Mouse (Mus musculus): Measurements from ENCODE around the gene Eml6. TPM values are rescaled to one million over a fixed set of nuclear protein-coding genes. Genes with fewer than 3 reads are reported as not detected.

Gene Eml6
- polyA plus RNA-seq, 1 experiment from 2014 or later = 0.57 TPM

GRCm38 (mm10) chr11:29812475-29812874, 213.4 kb downstream of the Eml6 start:
- Histone ChIP-seq H3K27me3 (no peaks in the 10 kb centered on the region), H3K4me1 (replicated peaks) (peaks cover 20% of the 10 kb centered on the region), H3K4me3 (no peak overlapping the region), H3K36me3 (no peaks in the 10 kb centered on the region), H3K27ac (no peak overlapping the region), H3K4me2 (no peak overlapping the region), H3K9me3 (replicated peaks) (no peaks in the 10 kb centered on the region), H3K9ac (no peak overlapping the region)
- 51% methylated on average over 3 of the region's 3 CpGs for WGBS
- ATAC-seq (replicated peaks; ENCODE audit: insufficient number of reproducible peaks, insufficient read depth, low FRiP score, low read depth) = no peak

- peaks cover 21% of the 10 kb centered on the region for H3K4me1 ChIP-seq (replicated peaks)
These were observed 215.5 kb downstream of the Eml6 start for GRCm38 (mm10) chr11:29810324-29810723.

DNA sequence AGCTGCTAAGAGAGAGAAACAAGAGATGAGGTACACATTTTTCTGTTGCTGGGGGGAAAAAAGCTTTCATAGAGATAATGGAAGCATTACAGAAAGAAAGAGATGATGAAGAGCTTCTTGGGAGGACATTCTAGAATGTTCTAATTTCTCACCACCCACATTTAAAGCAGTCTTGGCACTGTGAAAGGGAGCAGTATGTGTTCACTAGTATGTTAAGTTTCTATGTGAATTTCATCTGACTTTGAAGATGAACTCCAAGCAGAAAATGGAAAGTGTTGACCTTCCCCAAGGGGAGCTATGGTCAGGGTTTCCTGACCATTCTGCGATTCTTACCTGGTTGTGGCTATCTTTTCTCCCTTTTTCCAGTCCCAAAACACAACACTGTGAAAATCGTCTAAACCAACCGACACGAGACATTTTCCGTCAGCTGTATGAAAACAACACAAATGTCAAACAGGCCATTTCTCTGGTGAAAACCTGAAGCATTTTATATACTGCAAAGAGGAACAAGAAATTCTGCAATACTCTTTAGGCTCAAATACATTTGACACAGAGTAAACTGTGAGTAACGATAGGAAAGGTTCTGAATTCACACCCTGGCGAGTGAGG, 216.7 kb downstream of the Eml6 start:
- no peaks in the 10 kb centered on the region for H3K9me3 ChIP-seq (replicated peaks)
- 75% methylated on average over 7 of the region's 7 CpGs for WGBS
- no peaks in the 10 kb centered on the region for H3K27me3 ChIP-seq
- no peaks in the 10 kb centered on the region for H3K36me3 ChIP-seq
- no peak overlapping the region for H3K9ac ChIP-seq
- ATAC-seq (replicated peaks; ENCODE audit: insufficient number of reproducible peaks, insufficient read depth, low FRiP score, low read depth) = no peak
- peak overlapping the region; percentile 82 for H3K27ac ChIP-seq
- H3K4me3 ChIP-seq = no peak overlapping the region
- H3K4me1 ChIP-seq (replicated peaks) = peaks cover 19% of the 10 kb centered on the region
- no peak overlapping the region for H3K4me2 ChIP-seq

More at GRCm38 (mm10) chr11:29810324-29810723, 215.5 kb downstream of the Eml6 start:
- Histone ChIP-seq H3K27me3 (no peaks in the 10 kb centered on the region), H3K36me3 (no peaks in the 10 kb centered on the region), H3K9me3 (replicated peaks) (no peaks in the 10 kb centered on the region), H3K9ac (no peak overlapping the region), H3K27ac (no peak overlapping the region), H3K4me3 (no peak overlapping the region), H3K4me2 (no peak overlapping the region)
- WGBS = 83% methylated on average over 3 of the region's 3 CpGs
- no peak for ATAC-seq (replicated peaks; ENCODE audit: insufficient number of reproducible peaks, insufficient read depth, low FRiP score, low read depth)

- peaks cover 19% of the 10 kb centered on the region for H3K4me1 ChIP-seq (replicated peaks)
- H3K4me3 ChIP-seq = no peak overlapping the region
- peak overlapping the region; percentile 82 for H3K27ac ChIP-seq
- H3K9me3 ChIP-seq (replicated peaks) = no peaks in the 10 kb centered on the region
- ATAC-seq (replicated peaks; ENCODE audit: insufficient number of reproducible peaks, insufficient read depth, low FRiP score, low read depth) = peak; percentile 66
- no peak overlapping the region for H3K9ac ChIP-seq
- 21% methylated on average over 9 of the region's 9 CpGs for WGBS
- no peaks in the 10 kb centered on the region for H3K36me3 ChIP-seq
- H3K4me2 ChIP-seq = peak overlapping the region; percentile 24; the same call in 1 of the 2 replicates
- no peaks in the 10 kb centered on the region for H3K27me3 ChIP-seq
These were observed 217.5 kb downstream of the Eml6 start for GRCm38 (mm10) chr11:29808173-29808980.

GRCm38 (mm10) chr11:29807325-29807724, 218.5 kb downstream of the Eml6 start:
- peaks cover 19% of the 10 kb centered on the region for H3K4me1 ChIP-seq (replicated peaks)
- no peak for ATAC-seq (replicated peaks; ENCODE audit: insufficient number of reproducible peaks, insufficient read depth, low FRiP score, low read depth)
- no peak overlapping the region for H3K4me2 ChIP-seq
- no peak overlapping the region for H3K27ac ChIP-seq
- no peaks in the 10 kb centered on the region for H3K9me3 ChIP-seq (replicated peaks)
- no peak overlapping the region for H3K9ac ChIP-seq
- H3K27me3 ChIP-seq = no peaks in the 10 kb centered on the region
- H3K4me3 ChIP-seq = no peak overlapping the region
- 79% methylated on average over 5 of the region's 5 CpGs for WGBS
- no peaks in the 10 kb centered on the region for H3K36me3 ChIP-seq

- no peak overlapping the region for H3K4me2 ChIP-seq
- no peaks in the 10 kb centered on the region for H3K27me3 ChIP-seq
- no peaks in the 10 kb centered on the region for H3K4me1 ChIP-seq (replicated peaks)
- H3K27ac ChIP-seq = no peak overlapping the region
- H3K9me3 ChIP-seq (replicated peaks) = no peaks in the 10 kb centered on the region
- H3K9ac ChIP-seq = no peak overlapping the region
- no peaks in the 10 kb centered on the region for H3K36me3 ChIP-seq
- H3K4me3 ChIP-seq = no peak overlapping the region
- ATAC-seq (replicated peaks; ENCODE audit: insufficient number of reproducible peaks, insufficient read depth, low FRiP score, low read depth) = no peak
- WGBS = 75% methylated on average over 2 of the region's 2 CpGs
These were observed 224.1 kb downstream of the Eml6 start for GRCm38 (mm10) chr11:29801432-29802427.

DNA sequence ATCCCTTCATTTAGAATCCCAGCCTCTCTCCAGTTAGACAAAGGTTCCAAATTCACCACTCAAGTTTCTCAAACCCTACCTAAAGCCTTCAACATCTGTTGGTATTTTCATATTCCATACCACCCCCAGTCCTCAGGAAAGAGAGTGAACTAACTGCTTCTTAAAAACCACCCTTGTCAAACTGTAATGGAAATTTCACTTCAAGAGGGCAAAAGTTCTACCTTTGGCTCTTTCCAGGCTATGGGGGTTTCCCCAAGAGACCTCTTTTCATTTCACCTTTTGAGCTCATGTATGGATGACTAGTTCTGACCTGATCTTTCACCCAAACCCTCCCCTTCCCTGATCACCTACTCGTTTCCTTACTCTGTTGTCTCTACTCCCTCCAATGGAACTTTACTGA, 226.0 kb downstream of the Eml6 start:
- Histone ChIP-seq H3K4me3 (no peak overlapping the region), H3K9ac (no peak overlapping the region), H3K27ac (no peak overlapping the region), H3K4me1 (replicated peaks) (0 out of 2 replicates have a peak, but pooled peaks cover 5% of the 10 kb centered on the region), H3K27me3 (no peaks in the 10 kb centered on the region), H3K36me3 (no peaks in the 10 kb centered on the region), H3K4me2 (no peak overlapping the region), H3K9me3 (replicated peaks) (no peaks in the 10 kb centered on the region)
- 58% methylated on average over 1 of the region's 1 CpGs for WGBS
- no peak for ATAC-seq (replicated peaks; ENCODE audit: insufficient number of reproducible peaks, insufficient read depth, low FRiP score, low read depth)

- no peak for ATAC-seq (replicated peaks; ENCODE audit: insufficient number of reproducible peaks, insufficient read depth, low FRiP score, low read depth)
- WGBS = 54% methylated on average over 6 of the region's 6 CpGs
- no peak overlapping the region for H3K27ac ChIP-seq
- no peak overlapping the region for H3K4me3 ChIP-seq
- H3K36me3 ChIP-seq = no peaks in the 10 kb centered on the region
- H3K9ac ChIP-seq = no peak overlapping the region
- no peak overlapping the region for H3K4me2 ChIP-seq
- no peaks in the 10 kb centered on the region for H3K9me3 ChIP-seq (replicated peaks)
- H3K4me1 ChIP-seq (replicated peaks) = peaks cover 12% of the 10 kb centered on the region
- H3K27me3 ChIP-seq = no peaks in the 10 kb centered on the region
These were observed 230.7 kb downstream of the Eml6 start for GRCm38 (mm10) chr11:29795106-29795505.

- ATAC-seq (replicated peaks; ENCODE audit: insufficient number of reproducible peaks, insufficient read depth, low FRiP score, low read depth) = no peak
- no peaks in the 10 kb centered on the region for H3K9me3 ChIP-seq (replicated peaks)
- H3K4me3 ChIP-seq = no peak overlapping the region
- WGBS = 25% methylated on average over 2 of the region's 2 CpGs
- peak overlapping the region; percentile 12; the same call in 1 of the 2 replicates for H3K27ac ChIP-seq
- peaks cover 12% of the 10 kb centered on the region for H3K4me1 ChIP-seq (replicated peaks)
- H3K9ac ChIP-seq = no peak overlapping the region
- no peaks in the 10 kb centered on the region for H3K36me3 ChIP-seq
- H3K27me3 ChIP-seq = no peaks in the 10 kb centered on the region
- no peak overlapping the region for H3K4me2 ChIP-seq
These were observed 231.4 kb downstream of the Eml6 start for GRCm38 (mm10) chr11:29794475-29794874.

GRCm38 (mm10) chr11:29790796-29791195, 235.0 kb downstream of the Eml6 start:
- Histone ChIP-seq H3K4me1 (replicated peaks) (peaks cover 15% of the 10 kb centered on the region), H3K27me3 (no peaks in the 10 kb centered on the region), H3K4me2 (no peak overlapping the region), H3K27ac (no peak overlapping the region), H3K4me3 (no peak overlapping the region), H3K36me3 (no peaks in the 10 kb centered on the region), H3K9ac (no peak overlapping the region), H3K9me3 (replicated peaks) (no peaks in the 10 kb centered on the region)
- no peak for ATAC-seq (replicated peaks; ENCODE audit: insufficient number of reproducible peaks, insufficient read depth, low FRiP score, low read depth)
- 77% methylated on average over 2 of the region's 2 CpGs for WGBS
